Mouse (Mus musculus) left cerebral cortex, postnatal 25 days (tissue): ENCODE data around the gene Ankrd34a. TPM values are rescaled to one million over a fixed set of nuclear protein-coding genes. Genes with fewer than 3 reads are reported as not detected.

Experiments
- DNase-seq, 2 experiments: peaks; one replicate each; pipeline ENCODE4 v3.0.0; 2022; ENCODE audit warnings: low spot score in 2 of 2, mixed read lengths in 1 of 2
- intact Hi-C: fragments of 180-260 bp; cut with DNase I; formaldehyde crosslinking; loops from one replicate; pipeline ENCODE4 v1.15.1; 2025
- total RNA-seq, 2 experiments: library from RNA; stranded (reverse); gene quantifications; 2 replicates each; pipeline ENCODE4 v1.2.3; 2021

Ankrd34a gene
- total RNA-seq, 2 experiments from 2014 or later, result 73.5 to 74.2 TPM

GRCm38 (mm10) chr3:96576690-96577541 lies 19.5 kb upstream of the Ankrd34a start, which contains the start of gene Gm16253:
Gene Gm16253, plus strand, starts transcription at chr3:96576984.
- intact Hi-C loops, result no loop called here
- peak; percentile 90 to 99 for DNase-seq

DNA sequence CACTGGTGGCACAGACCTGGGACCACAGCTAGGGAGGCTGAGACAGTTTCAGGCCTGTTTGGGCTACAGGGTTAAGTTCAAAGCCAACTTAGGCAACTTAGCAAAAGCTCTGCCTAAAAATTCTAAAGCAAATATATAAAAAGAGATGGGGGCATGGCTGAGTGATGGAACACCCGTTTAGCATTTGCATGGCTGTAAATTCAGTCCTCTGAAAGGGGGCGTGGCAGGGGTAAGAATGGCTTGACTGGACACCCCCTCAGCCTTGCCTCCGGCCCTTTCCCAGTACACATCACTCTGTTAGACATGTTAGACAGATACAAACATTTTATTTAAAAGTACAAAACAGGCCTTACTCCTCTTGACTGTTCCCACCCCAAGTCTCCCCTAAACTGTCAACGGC lies 18.9 kb upstream of the Ankrd34a start:
- DNase-seq, result no peak
- intact Hi-C loops, result no loop called here

DNA sequence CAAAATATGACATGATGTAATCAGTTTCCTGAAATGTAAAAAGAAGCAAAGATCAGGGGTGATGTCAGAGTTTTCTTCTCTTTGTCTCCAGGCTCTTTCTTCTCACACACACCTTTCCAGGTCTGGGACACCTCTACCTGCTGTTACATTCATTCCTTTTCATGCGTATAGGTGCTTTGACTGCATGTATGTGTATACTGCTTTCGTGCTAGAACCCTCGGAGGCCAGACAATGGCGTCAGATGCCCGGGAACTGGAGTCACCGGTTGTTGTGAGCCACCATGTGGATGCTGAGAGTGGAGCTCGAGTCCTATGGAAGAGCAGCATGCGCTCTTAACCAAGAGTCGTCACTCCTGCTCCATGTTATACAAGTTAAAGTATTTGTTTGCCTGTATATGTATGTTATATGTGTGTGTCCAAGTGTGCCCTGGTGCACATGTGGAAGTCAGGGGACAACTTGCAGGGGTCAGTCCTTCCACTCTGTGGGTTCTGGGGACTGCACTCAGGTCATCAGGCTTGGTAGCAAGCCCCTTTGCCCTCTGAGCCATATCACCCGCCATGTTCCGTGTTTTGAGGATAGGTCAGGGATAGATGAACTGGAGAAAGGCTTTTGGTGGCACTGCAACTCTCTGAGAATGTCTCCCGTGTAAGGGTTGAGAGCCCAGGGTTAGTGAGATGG lies 17.7 kb upstream of the Ankrd34a start:
- no peak for DNase-seq
- intact Hi-C loops, result no loop called here

- no peak for DNase-seq
- intact Hi-C loops, result no loop called here
Measured at GRCm38 (mm10) chr3:96579239-96579750, 17.1 kb upstream of the Ankrd34a start.

GRCm38 (mm10) chr3:96579885-96580454 lies 16.5 kb upstream of the Ankrd34a start:
- peak; percentile 89 to 96 for DNase-seq

DNA sequence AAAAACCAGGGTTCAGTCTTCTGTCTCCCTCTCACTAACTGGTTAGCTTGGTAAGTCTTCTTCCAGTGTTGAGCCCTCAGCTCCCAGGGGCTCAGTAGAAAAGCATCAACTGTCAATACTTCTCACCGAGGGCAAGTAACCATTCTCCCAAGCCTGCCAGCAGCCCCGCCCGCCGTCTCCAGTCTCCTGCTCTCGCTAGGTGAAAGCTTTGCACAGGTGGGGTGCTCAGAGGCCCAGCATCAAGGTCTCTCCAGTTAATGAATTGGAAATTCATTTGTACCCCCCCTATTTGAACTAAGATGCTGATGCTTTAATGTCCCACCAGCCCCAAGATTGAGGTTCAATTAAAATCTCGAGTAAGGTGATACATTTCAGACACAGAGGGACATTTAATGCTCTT lies 15.3 kb upstream of the Ankrd34a start:
- intact Hi-C loops, result loop anchor here (2.0 to 5.0 kb wide), 3 partner anchors 16 to 79 kb away; partner anchors contain the start of genes Ankrd34a, Gm42957 and Pex11b
- no peak for DNase-seq

More at GRCm38 (mm10) chr3:96579885-96580454, 16.5 kb upstream of the Ankrd34a start:
- intact Hi-C loops, result loop anchor here (1.0 to 5.0 kb wide), 6 partner anchors 17 to 83 kb away; partner anchors contain the start of genes Ankrd34a, Gm42957 and Pex11b

DNA sequence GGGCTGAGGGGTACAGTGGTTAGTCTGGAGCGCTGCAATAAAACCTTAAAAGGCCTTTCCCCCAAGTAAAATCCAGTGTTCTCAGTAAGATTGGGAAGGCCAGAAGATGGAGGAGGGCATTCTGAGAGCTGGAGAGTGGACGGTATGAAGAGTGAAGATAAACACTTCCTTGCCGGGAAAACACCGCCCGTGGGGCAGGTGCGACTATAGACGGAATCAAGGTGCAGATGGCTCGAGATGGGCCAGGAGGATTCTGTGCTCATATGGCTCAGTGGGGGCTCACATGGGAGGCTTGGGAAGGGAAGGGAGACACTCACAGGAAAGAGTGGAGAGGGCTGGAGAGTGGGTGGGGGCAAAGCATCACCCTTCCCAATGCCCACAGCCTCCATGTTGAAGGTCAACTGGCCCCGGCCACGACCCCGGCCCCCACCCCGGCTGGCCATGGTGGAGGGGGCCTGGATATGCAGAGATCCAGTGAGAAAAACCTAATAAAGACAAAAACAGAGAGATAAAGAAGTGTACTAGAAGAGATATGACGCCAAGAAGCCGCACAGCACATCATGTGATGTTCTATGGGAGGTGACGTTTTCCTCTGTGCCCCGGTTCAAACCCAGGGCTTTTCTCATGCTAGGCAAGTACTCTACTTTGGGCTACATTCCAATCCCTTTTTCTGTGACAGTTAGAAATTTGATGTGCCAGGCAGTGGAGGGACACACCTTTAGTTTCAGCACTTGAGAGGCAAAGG lies 14.5 kb upstream of the Ankrd34a start:
- no peak for DNase-seq
- intact Hi-C loops, result loop anchor here (2.0 to 5.0 kb wide), 3 partner anchors 15 to 80 kb away; partner anchors contain the start of genes Ankrd34a, Gm42957 and Pex11b

DNA sequence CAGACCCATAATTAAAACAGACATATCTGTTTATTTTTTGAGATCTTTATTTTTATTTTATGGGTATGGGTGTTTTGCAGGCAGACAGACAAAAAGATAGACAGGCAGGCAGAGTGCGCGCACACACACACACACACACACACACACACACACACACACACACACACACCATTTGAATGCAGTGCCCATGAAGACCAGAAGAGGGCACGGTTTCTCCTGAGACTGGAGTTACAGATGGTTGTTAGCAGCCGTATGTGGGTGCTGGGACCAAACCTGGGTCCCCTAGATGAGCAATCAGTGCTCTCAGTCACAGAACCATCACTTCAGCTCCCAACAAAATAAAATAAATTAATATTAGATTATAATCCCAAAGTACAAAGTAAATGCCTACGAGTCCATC lies 13.1 kb upstream of the Ankrd34a start:
- intact Hi-C loops, result loop anchor here (5.0 kb wide), 2 partner anchors 54 to 81 kb away; partner anchors contain the start of genes Gm42957 and Pex11b
- DNase-seq, result no peak

GRCm38 (mm10) chr3:96590657-96591056 lies 5.8 kb upstream of the Ankrd34a start:
- intact Hi-C loops, result no loop called here
- no peak for DNase-seq

GRCm38 (mm10) chr3:96593374-96593773 lies 3.1 kb upstream of the Ankrd34a start:
- intact Hi-C loops, result no loop called here
- DNase-seq, result no peak

DNA sequence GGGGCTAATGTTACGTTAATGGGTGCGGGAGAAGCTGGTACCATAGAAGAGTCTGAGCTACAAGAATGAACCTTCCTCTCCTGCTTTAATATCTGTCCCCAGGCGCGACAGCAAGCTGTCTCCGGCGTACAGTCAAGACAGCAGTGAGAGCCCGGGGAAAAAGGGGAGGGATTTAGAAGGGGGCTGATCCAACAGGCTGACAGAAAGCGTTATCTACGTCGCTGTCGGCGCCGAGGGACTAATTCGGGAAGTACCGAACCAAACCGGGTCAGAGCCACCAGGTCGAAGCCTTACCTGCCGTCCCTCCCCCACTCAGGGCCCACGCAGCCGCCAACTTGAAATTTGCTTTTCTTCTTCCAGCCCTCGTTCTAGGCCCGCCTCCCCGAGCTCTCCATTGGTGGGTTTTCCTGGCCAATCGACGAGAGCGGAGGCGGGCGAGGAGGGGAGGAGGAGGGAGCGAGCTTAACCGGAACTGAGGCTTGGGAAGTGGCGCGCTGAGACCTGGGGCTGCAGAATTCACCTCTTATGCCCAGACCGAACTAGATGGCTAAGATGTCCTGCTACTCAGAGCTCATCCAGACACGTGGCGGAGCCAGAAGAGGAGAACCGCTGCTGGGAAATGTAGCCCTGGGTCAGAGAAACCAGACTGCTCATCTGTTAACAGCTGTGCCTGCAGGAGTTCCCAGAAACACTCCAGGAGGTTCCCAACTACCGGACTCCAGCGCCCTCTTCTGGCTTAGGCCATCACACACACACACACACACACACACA lies 2.5 kb upstream of the Ankrd34a start, which contains the start of gene Polr3gl:
TSS of gene Polr3gl (minus strand) at position 392 of the 771 bp plus-strand sequence.
- intact Hi-C loops, result no loop called here
- peak; percentile 93 to 96 for DNase-seq

DNA sequence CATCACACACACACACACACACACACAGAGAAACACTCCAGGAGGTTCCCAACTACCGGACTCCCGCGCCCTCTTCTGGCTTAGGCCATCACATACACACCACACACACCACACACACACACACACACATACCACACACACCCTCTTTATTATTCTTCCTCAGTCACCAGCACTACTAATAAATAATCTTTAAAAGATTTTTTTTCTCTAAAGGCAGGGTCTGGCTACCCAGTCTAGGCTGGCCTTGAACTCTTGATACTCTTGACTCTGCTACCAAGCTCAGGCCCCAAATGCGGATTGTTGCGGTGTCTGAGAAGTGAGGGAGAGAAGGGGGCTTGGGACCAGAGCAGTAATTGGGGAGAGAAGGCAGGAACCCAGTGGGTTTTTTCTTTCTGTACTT lies 1.6 kb upstream of the Ankrd34a start:
- no peak for DNase-seq
- intact Hi-C loops, result no loop called here

DNA sequence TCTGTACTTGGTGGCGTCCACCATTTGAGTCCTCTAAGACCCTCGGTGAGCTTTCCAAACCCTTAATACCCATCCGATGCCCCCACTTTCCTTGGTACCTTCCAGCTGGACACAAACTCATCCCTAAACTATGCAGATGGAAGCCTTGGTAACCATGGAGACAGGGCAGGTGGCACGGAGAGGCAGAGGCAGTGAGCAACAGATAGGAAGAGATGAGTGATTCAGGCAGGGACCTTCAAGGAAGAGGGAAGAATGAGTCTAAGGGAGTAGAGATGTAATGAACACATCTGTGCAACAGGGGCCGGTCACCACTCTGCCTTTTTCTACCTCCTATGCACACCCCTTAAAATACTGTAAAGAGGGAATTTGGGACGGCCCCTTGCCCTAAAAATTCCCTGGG lies 775 bp upstream of the Ankrd34a start:
- intact Hi-C loops, result loop anchor here (2.0 kb wide), 1 partner anchor 15 kb away; no protein-coding TSS in a partner anchor
- DNase-seq, result peak in 1 of 2 experiments; percentile 85

- intact Hi-C loops, result loop anchor here (2.0 kb wide), 1 partner anchor 16 kb away; no protein-coding TSS in a partner anchor
- peak; percentile 24 to 60 for DNase-seq
Measured at GRCm38 (mm10) chr3:96596855-96597254, 419 bp downstream of the Ankrd34a start.

DNA sequence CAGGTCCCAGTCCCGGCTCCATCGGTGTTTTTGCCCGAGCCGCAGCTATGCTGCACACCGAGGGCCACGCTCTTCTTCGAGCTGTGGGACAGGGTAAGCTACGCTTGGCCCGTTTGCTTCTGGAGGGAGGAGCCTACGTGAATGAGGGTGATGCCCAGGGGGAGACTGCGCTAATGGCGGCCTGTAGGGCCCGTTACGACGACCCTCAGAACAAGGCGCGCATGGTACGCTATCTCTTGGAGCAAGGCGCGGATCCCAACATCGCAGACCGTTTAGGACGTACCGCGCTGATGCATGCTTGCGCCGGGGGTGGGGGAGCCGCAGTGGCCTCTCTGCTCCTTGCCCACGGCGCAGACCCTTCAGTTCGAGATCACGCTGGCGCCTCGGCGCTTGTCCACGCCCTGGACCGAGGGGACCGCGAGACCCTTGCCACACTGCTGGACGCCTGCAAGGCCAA lies 1.0 kb downstream of the Ankrd34a start:
- intact Hi-C loops, result loop anchor here (2.0 kb wide), 1 partner anchor 17 kb away; no protein-coding TSS in a partner anchor
- peak in 1 of 2 experiments; percentile 55 for DNase-seq

DNA sequence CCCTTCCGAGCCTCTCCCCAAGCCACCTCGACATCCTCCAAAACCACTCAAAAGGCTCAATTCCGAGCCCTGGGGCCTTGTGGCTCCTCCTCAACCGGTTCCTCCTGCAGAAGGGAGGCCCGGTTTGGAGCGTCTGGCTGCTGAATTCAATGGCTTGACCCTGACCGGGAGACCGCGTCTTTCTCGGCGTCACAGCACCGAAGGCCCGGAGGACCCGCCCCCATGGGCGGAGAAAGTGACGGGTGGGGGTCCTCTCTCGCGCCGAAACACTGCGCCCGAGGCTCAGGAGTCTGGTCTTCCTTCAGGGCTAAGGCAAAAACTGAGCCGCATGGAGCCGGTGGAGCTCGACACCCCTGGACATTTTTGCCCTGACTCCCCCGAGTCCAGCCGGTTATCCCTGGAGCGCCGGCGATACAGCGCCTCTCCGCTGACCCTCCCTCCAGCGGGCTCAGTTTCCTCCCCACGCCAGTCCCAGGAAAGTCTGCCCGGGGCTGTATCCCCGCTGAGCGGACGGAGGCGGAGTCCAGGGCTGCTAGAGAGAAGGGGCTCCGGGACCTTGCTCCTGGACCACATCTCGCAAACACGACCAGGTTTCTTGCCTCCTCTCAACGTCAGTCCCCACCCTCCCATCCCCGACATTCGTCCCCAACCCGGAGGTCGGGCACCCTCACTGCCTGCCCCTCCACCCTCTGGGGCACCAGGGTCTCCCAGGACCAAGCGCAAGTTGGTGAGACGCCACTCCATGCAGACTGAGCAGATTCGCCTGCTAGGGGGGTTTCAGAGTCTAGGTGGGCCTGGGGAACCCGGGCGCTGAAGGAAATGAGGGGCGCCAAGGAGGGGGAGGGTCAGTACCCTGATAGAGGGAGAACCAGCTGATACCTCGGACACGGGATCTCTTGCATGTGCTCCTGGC lies 2.0 kb downstream of the Ankrd34a start:
- intact Hi-C loops, result no loop called here

DNA sequence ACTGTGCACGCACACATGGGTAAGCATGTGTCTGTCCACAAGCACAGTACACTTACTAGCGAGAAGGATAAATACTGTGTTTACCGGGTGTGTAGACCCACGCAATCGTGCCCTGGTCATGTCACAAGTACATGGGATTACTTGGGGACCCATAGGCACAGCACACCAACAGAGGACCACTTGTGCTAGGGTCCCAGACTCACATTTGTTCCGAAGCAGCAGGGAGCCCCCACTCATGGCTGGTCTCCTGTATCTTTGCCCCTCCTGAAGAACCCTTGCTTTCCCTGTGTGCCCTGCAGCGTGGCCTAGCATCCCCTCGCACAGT lies 2.6 kb downstream of the Ankrd34a start:
- intact Hi-C loops, result no loop called here
- DNase-seq, result no peak

More for the DNA sequence above, 2.0 kb downstream of the Ankrd34a start:
- DNase-seq, result peak; percentile 65 to 69
